Mouse (Mus musculus) embryonic facial prominence, embryonic 10.5 days (tissue): ENCODE data around the gene Map4. TPM values are rescaled to one million over a fixed set of nuclear protein-coding genes. Genes with fewer than 3 reads are reported as not detected.
A peak's percentile ranks its signal among the peaks of the same experiment; 100 is the strongest.

Experiments
- DNase-seq: peaks from one replicate; pipeline ENCODE4 v3.0.0-alpha.2; 2017; ENCODE audit warnings: low spot score
- H3K27ac ChIP-seq: fragments of 300-500 bp; sonication (generic); replicated peaks from 2 replicates; pipeline ENCODE4 v1.5.1; 2016; ENCODE audit warnings: mild to moderate bottlenecking
- H3K27me3 ChIP-seq: fragments of 300-500 bp; sonication (generic); replicated peaks from 2 replicates; pipeline ENCODE4 v1.6.1; 2016; ENCODE audit warnings: low read depth, mild to moderate bottlenecking; ENCODE audit not compliant: poor library complexity, severe bottlenecking
- H3K36me3 ChIP-seq: fragments of 300-500 bp; sonication (generic); replicated peaks from 2 replicates; pipeline ENCODE4 v1.6.1; 2016; ENCODE audit warnings: mild to moderate bottlenecking, moderate library complexity
- H3K4me1 ChIP-seq: fragments of 300-500 bp; sonication (generic); 2 replicates; pipeline ENCODE4 v1.6.1; 2016
- H3K4me3 ChIP-seq: fragments of 300-500 bp; sonication (generic); 2 replicates; pipeline ENCODE4 v1.5.1; 2016; ENCODE audit warnings: mild to moderate bottlenecking, moderate library complexity
- H3K9me3 ChIP-seq: fragments of 300-500 bp; sonication (generic); 2 replicates; pipeline ENCODE4 v1.6.1; 2016; ENCODE audit warnings: mild to moderate bottlenecking
- WGBS: fragments of 180-500 bp; shearing (Covaris S2); methylation state at CpG from one replicate; pipeline ENCODE4 v1.1.7; 2016; 5-methylcytosine and 5-hydroxymethylcytosine counted together
- polyA plus RNA-seq: library from polyadenylated mRNA; unstranded; fragments of >200 nt; fragmentation: Nextera tagmentation; extraction: Ambion mirVana; gene quantifications from 2 replicates; pipeline ENCODE4 v1.2.1, GENCODE M21; 2016

Map4 gene
- polyA plus RNA-seq, 1 experiment from 2014 or later, result 48.5 TPM

GRCm38 (mm10) chr9:110035091-110035490 is 103.8 kb downstream of the Map4 start:
- peaks cover 64% of the 10 kb centered on the region for H3K36me3 ChIP-seq
- H3K4me3 ChIP-seq, result no peak overlapping the region
- WGBS, result 89% methylated on average over 4 of the region's 4 CpGs
- DNase-seq, result no peak
- no peak overlapping the region for H3K27ac ChIP-seq
- no peaks in the 10 kb centered on the region for H3K4me1 ChIP-seq
- no peaks in the 10 kb centered on the region for H3K9me3 ChIP-seq
- H3K27me3 ChIP-seq, result no peaks in the 10 kb centered on the region

- H3K4me3 ChIP-seq, result no peak overlapping the region
- 94% methylated on average over 8 of the region's 8 CpGs for WGBS
- H3K27me3 ChIP-seq, result no peaks in the 10 kb centered on the region
- H3K4me1 ChIP-seq, result no peaks in the 10 kb centered on the region
- H3K36me3 ChIP-seq, result peaks cover 61% of the 10 kb centered on the region
- no peak for DNase-seq
- H3K27ac ChIP-seq, result no peak overlapping the region
- H3K9me3 ChIP-seq, result no peaks in the 10 kb centered on the region
These were observed 106.6 kb downstream of the Map4 start for GRCm38 (mm10) chr9:110037895-110038294.

- 91% methylated on average over 2 of the region's 2 CpGs for WGBS
- no peak for DNase-seq
- no peak overlapping the region for H3K4me3 ChIP-seq
- peaks cover 64% of the 10 kb centered on the region for H3K36me3 ChIP-seq
- no peaks in the 10 kb centered on the region for H3K9me3 ChIP-seq
- no peaks in the 10 kb centered on the region for H3K4me1 ChIP-seq
- no peaks in the 10 kb centered on the region for H3K27me3 ChIP-seq
- H3K27ac ChIP-seq, result no peak overlapping the region
These were observed 107.2 kb downstream of the Map4 start for GRCm38 (mm10) chr9:110038485-110038884.

DNA sequence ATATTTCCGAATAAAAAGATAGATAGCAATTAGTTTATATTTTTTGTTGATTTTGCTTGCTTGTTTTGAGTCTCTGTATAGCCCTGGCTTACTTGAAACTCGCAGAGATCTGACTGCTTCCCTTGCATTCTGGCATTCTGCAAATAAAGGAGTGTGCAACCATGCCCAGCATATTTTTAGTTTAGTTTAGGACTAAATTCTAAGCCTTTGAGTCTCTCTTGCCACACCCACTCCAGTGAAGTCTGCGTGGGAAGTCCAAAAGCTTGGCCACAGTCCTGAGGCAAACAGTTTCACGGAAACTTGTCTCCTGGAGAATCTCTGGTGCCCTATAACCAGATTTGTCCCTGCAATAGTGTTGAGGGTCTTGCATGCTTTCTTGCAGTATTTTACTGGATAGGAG is 113.1 kb downstream of the Map4 start:
- no peak for DNase-seq
- no peak overlapping the region for H3K4me3 ChIP-seq
- 95% methylated on average over 4 of the region's 4 CpGs for WGBS

DNA sequence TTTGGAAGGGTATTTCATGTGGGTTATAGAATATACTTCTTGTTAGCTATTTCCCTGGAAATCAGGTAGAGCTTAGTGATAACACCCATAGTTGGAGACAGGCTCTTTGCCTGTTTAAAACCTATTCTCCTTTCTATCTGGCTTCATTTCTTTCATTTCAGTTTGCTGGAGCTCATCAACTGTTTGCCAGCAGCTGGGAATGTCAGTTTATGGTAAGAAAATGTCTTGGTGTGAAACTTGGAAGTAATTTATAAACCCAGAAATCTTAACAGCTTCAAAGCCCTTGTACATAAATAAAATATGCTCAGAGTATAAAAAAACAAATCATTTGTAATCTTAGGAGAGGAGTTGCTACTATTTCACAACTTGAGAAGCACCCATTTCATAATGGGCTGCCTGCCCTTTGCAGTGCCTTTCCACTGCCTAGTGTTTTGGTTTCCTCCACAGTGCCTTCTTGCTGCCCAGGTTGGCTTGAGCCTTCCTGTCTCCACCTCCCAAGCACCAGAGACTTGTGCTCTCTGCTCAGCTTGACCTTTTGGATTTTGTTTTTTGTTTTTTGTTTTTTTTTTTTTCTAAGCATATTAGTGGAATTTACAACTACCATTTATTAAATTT is 114.6 kb downstream of the Map4 start:
- H3K27ac ChIP-seq, result no peak overlapping the region
- H3K4me1 ChIP-seq, result no peaks in the 10 kb centered on the region
- peaks cover 21% of the 10 kb centered on the region; the same call in 1 of the 2 replicates for H3K36me3 ChIP-seq
- H3K4me3 ChIP-seq, result no peak overlapping the region
- DNase-seq, result no peak
- H3K27me3 ChIP-seq, result no peaks in the 10 kb centered on the region
- H3K9me3 ChIP-seq, result no peaks in the 10 kb centered on the region

More for the DNA sequence above, 113.1 kb downstream of the Map4 start:
- no peak overlapping the region for H3K27ac ChIP-seq
- peaks cover 31% of the 10 kb centered on the region; the same call in 1 of the 2 replicates for H3K36me3 ChIP-seq
- H3K9me3 ChIP-seq, result no peaks in the 10 kb centered on the region
- no peaks in the 10 kb centered on the region for H3K27me3 ChIP-seq
- no peaks in the 10 kb centered on the region for H3K4me1 ChIP-seq

GRCm38 (mm10) chr9:110047260-110047659 is 116.0 kb downstream of the Map4 start:
- Histone ChIP-seq H3K4me1 (peaks cover 7% of the 10 kb centered on the region), H3K4me3 (no peak overlapping the region), H3K27ac (no peak overlapping the region), H3K27me3 (no peaks in the 10 kb centered on the region), H3K9me3 (no peaks in the 10 kb centered on the region), H3K36me3 (peaks cover 18% of the 10 kb centered on the region; the same call in 1 of the 2 replicates)
- no peak for DNase-seq

- Histone ChIP-seq H3K4me1 (peaks cover 13% of the 10 kb centered on the region), H3K27ac (no peak overlapping the region), H3K4me3 (no peak overlapping the region), H3K36me3 (peaks cover 18% of the 10 kb centered on the region; the same call in 1 of the 2 replicates), H3K27me3 (no peaks in the 10 kb centered on the region), H3K9me3 (no peaks in the 10 kb centered on the region)
- 69% methylated on average over 3 of the region's 3 CpGs for WGBS
- DNase-seq, result no peak
These were observed 116.6 kb downstream of the Map4 start for GRCm38 (mm10) chr9:110047857-110048256.

- H3K36me3 ChIP-seq, result no peaks in the 10 kb centered on the region
- no peaks in the 10 kb centered on the region for H3K27me3 ChIP-seq
- peaks cover 29% of the 10 kb centered on the region for H3K4me1 ChIP-seq
- no peak for DNase-seq
- H3K9me3 ChIP-seq, result no peaks in the 10 kb centered on the region
- no peak overlapping the region for H3K27ac ChIP-seq
- H3K4me3 ChIP-seq, result no peak overlapping the region
These were observed 119.9 kb downstream of the Map4 start for GRCm38 (mm10) chr9:110051184-110051583.

DNA sequence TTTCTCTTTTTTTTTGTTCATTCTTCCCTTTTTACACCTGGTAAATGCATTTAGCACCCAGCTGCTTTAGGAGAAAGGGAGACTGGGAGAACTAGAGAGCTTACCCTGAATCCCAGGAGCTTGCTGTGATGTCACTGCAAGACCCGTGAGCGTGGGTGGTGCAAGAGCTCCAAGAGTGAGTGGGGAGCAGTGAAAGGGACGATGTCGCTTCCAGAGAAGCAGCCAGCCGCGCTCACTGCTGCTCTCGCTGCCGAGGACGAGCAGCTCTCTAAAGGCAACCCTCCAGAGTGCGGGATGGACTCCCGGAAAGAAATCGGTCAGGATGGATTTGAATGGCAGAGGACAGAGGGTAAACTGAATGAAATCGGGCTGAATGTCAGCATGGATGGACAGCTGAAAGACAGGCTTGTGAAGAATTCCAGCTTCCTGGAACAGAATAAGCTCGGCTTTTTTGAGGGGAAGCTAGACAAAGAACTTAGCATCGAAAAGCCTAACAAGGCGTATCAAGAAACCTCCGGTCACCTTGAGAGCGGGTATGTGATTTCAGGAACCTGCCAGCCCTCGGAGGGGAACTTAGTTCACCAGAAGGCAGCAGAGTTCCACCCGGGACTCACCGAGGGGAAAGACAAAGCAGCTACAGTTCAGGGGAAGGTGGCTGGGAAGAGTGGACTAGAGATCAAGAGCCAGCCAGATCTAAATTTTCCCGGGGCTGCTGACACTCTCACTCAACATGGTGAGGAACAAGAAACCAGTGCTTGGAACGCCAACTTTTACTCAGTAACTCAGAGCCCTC is 120.8 kb downstream of the Map4 start:
- 27% methylated on average over 23 of the region's 23 CpGs for WGBS
- peak; percentile 25 for DNase-seq
- H3K4me1 ChIP-seq, result peaks cover 29% of the 10 kb centered on the region
- H3K36me3 ChIP-seq, result no peaks in the 10 kb centered on the region
- H3K27ac ChIP-seq, result peak overlapping the region; percentile 72
- H3K9me3 ChIP-seq, result no peaks in the 10 kb centered on the region
- H3K4me3 ChIP-seq, result peak overlapping the region; percentile 43
- H3K27me3 ChIP-seq, result no peaks in the 10 kb centered on the region

GRCm38 (mm10) chr9:110052951-110053304 is 121.7 kb downstream of the Map4 start:
- no peaks in the 10 kb centered on the region; the same call in 1 of the 2 replicates for H3K36me3 ChIP-seq
- peak overlapping the region; percentile 72; the same call in 1 of the 2 replicates for H3K27ac ChIP-seq
- H3K4me3 ChIP-seq, result peak overlapping the region; percentile 43; the same call in 1 of the 2 replicates
- no peaks in the 10 kb centered on the region for H3K27me3 ChIP-seq
- no peaks in the 10 kb centered on the region for H3K9me3 ChIP-seq
- H3K4me1 ChIP-seq, result peaks cover 29% of the 10 kb centered on the region
- WGBS, result 72% methylated on average over 4 of the region's 4 CpGs
- DNase-seq, result no peak

DNA sequence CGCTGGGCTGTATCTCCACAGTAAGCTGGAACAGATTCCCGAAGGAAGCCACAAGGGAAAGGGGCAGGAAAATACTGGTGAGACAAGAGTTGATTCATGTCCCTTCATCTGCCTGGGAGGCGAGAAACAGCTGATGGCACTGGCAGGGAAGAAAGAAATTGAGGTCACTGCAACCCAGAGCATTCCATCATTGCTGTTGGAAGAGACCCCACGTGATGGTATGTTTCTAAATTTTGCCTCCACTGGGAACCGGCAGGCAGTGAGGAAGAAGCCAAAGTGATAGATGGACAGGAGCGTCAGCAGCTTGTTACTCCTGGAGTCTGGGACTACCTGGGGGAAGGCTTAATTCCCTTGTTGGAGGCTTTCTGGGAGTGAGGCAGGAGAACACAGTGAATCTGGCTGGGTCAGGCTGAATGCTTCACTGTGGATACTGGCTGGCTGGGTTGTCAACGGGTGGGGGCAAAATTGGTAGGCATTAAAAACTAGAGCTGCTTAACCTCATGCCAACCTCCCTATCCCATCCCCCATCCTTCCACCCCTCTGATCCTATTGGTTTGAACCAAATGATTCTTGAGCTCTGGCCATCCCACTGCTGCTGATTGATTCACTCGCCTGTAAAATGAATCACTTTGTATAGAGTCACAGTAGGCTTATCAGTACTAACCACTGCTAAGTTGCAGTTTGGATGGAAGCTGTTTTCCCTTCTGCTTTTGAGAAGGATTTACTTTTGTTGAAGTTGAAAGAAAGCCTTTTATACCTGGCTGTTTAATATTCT is 122.2 kb downstream of the Map4 start:
- Histone ChIP-seq H3K4me3 (peak overlapping the region; percentile 43; the same call in 1 of the 2 replicates), H3K9me3 (no peaks in the 10 kb centered on the region), H3K4me1 (peaks cover 29% of the 10 kb centered on the region), H3K27ac (peak overlapping the region; percentile 72; the same call in 1 of the 2 replicates), H3K27me3 (no peaks in the 10 kb centered on the region), H3K36me3 (no peaks in the 10 kb centered on the region; the same call in 1 of the 2 replicates)
- 43% methylated on average over 8 of the region's 8 CpGs for WGBS
- no peak for DNase-seq

DNA sequence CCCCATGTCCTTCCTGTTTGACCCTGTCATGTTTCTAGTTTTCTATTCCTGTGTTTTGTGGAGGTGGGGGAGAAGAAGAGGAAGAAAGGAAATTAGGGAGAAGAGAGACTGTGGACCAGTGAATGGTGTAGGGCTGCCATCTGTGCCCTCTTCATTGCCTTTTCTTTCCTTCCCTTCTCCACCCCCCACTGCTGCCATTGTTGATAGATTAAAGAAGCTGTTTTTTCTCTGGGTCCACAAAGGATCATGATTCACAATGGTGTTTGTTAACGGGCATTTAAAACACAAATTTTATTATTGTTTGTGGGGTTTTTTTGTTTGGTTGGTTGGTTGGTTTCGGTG is 122.8 kb downstream of the Map4 start:
- Histone ChIP-seq H3K4me1 (peaks cover 29% of the 10 kb centered on the region), H3K27me3 (no peaks in the 10 kb centered on the region), H3K36me3 (no peaks in the 10 kb centered on the region; the same call in 1 of the 2 replicates), H3K4me3 (no peak overlapping the region), H3K27ac (0 out of 2 replicates have a peak overlapping the region, but pooled peaks have one; percentile 25), H3K9me3 (no peaks in the 10 kb centered on the region)
- DNase-seq, result no peak
- 53% methylated on average over 2 of the region's 2 CpGs for WGBS
